Mouse (Mus musculus) spleen, postnatal 4 days (tissue): ENCODE measurements around the gene Laptm4a.

ENCODE experiments used
- DNase-seq, 2 experiments: peaks; one replicate each; pipeline ENCODE4 v3.0.0; 2022; ENCODE audit warnings: low spot score in 2 of 2

The Laptm4a gene

GRCm38 (mm10) chr12:8921394-8922368 is at the start of gene Laptm4a:
Gene Laptm4a, plus strand, starts transcription at chr12:8921664.
- DNase-seq: peak; percentile 96 to 97

DNA sequence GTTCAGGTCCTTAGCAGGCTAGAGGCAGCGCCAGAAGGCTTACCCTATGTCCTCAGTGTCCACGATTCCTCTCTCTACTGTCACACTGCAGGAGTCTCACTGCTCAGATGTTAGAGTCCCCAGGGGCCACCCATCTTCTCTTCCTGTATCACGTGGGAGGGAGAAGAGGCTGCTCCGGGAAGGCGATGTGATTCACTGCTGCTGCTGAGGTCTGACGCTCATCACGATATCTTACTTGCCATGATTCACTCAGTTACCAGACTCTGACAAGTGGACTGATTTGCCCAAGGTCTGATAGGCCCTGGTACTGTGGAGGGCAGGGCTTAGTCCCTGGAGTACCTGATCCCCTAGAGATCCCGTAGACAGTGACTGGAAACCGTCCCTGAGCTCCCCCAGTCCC is 45.9 kb upstream of the Laptm4a start:
- DNase-seq: no peak

GRCm38 (mm10) chr12:8876865-8877264 is 44.6 kb upstream of the Laptm4a start:
- no peak for DNase-seq

GRCm38 (mm10) chr12:8877413-8877812 is 44.1 kb upstream of the Laptm4a start:
- DNase-seq: no peak

GRCm38 (mm10) chr12:8878752-8879151 is 42.7 kb upstream of the Laptm4a start:
- DNase-seq: no peak

DNA sequence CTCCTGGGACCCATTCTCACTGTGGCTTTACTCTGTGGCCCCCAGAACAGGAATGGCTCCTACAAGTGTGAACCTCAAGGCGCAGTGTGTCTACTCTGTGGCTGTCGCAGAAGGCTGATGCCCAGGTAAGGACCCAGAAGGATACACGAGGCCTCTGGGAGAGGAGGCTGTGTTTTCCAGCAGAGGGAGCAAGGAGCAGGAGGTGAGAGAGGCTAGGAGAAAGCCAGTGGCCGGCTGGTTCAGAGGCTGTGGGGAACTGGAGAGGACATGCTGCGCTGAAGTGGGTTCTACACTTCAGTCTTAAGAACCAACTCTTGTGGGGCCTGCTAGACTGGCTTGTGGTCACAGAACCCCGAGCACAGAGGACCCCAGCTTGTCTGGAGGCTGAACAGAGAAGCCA is 42.1 kb upstream of the Laptm4a start:
- no peak for DNase-seq

DNA sequence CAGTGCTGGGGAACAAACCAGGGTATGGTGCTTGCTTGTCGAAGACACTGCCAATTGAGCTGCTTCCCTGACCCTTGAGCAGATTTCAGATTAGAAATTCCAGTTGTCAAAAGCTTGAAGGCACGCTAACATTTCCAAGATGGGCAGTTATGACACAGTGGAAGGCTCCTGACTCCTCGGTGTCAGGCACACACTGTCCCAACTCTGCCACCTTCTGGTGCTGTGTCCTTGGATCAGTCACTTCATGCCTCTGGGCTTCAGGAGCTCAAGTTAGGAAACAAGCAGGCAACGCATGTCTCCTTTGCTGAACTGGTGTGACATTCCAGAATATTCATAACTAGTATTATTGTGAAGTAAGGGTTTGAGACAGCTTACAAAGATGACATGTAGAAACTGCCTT is 39.7 kb upstream of the Laptm4a start:
- no peak for DNase-seq

- DNase-seq: no peak
Measured at GRCm38 (mm10) chr12:8882376-8882775, 39.1 kb upstream of the Laptm4a start.

DNA sequence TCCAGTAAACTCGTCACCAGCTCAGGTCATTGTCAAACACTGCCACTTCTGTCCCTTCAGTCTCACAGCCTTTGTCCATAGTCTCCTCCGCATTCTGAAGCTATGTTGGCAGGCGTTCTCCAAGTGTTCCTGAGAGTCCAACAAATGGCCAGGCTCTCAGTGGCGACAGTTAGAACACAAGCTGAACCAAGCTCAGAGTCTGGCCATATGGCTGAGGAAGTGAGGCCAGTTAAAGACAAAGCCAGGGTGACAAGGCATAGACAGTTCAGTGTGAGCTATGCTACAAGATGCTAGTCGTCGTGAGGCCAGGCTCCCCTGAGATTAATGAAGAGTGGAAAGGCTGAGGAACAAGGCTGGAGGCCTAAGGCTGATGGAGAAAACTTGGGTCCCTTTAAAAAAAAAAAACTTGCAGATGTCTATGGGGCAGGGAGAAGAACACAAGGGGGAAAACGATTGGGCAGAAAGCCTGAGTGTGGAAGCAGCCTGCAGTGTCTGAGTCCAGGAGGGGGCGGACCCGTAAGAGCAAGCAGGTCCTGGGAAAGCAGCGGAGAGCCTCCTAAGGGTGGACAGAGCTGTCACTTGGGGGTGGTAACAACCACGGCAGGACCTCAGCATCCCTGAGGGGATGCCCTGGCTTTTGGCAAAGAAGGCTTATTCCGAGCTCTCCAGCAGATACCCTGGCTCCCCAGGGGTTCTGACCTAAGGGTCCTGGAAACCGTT is 36.9 kb upstream of the Laptm4a start:
- DNase-seq: no peak

DNA sequence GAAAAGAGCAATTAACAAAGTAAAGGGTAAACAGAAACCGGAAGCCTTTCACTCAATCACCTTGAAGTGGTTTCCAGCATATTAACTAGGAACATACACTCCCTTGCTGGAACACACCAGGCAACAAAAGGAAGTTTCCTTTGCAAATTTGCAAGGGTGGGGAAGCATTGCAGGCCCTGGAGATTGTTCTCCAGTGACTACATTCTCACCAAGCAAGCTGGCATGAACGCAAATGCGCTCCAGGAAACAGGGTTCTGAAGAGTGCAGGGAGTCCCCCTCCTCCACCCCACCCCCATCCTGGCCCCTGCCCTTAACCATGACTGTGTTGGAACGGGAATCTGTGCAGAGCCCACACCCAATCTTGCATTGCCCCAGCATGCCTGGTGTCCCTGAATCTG is 36.3 kb upstream of the Laptm4a start:
- no peak for DNase-seq

DNA sequence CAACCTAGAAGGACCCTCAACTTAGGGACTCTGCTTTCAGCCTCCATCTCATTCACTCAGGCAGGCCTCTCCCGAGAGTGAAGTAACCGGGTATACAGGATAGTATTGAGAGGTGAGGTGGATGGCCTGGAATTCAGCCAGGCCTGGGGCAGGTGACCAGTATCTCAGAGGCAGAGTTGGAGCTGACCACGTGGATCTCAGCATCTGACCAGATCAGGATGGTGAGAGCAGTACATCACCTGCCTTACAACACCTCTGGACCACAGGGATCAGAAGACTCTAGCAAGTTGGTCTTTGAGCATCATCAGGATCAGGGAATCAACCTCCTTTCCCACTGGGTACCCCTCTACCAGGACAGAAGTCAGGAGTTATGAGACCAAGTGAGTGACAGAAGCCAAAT is 35.5 kb upstream of the Laptm4a start:
- DNase-seq: no peak

DNA sequence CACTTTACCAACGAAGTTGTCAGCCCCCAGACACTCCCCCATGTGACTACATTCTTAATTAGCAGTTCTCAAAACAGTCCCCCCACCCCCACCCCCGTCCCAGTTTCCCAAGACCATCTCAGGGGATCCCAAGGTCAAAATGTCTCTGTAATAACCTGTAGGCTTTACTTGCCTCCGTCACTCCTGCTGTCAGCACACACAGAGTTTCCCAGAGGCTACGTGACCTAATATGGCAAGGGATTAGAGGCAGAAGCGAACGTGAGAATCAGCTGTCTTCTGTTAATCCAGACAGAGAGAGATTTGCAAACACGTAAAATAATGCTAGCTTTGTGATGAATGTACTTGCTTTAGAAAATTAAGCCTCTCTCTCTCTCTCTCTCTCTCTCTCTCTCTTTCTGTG is 33.0 kb upstream of the Laptm4a start:
- no peak for DNase-seq

DNA sequence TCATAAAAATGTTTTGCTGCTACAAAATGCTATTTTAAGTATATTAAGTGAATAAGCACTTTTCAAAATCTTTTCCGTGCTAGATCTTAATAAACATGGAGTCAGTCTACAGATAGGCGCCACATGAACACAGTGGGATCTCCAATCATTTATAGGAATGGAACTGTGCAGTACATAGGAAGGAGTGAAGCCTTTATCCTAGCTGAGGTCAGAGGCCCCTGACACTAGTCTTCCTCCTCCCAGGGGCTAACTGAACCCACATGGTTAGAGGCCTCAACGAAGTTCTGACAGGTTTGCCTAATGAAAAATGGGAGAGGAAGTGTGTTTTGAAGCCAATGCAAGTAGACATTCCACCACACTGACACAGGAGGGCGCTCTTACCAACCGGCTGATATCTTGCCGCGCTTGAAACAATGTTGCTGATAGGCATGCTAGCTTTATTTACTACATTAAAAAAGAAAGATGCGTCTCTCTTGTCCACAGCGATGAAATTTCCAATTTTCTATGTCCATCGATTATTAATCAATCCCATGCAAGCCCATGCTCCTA is 32.3 kb upstream of the Laptm4a start:
- peak; percentile 59 to 84 for DNase-seq

DNA sequence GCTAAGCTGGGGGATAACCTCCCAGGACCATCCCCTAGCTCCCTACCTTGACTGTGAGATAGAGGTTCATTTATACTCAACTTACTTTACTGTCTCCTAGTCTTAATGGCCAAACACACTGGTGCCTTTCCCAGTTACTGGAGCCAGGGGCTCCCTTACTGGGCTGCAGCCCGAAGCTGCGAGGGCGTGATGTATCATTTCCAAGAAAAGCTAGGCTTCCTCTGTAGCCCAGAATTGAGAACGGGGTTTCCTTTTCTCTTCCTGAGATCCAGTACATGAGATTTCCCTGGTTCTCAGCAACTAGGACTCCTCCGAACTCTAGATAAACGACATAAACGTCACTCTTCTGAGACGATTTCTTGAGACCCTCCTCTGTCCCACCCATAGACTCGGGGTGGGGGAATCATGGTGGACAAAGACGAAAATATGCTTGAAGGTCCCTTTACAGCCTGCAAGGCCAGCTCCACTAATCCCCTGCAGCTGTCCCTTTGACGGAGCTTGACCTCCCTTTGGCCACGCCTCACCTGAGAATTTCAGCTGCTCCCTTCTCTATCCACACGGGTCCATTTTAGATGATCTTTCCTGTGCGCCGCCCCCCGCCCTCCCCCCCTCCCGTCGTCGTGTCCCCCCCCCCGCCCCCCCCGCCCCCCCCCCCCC is 28.5 kb upstream of the Laptm4a start:
- no peak for DNase-seq

DNA sequence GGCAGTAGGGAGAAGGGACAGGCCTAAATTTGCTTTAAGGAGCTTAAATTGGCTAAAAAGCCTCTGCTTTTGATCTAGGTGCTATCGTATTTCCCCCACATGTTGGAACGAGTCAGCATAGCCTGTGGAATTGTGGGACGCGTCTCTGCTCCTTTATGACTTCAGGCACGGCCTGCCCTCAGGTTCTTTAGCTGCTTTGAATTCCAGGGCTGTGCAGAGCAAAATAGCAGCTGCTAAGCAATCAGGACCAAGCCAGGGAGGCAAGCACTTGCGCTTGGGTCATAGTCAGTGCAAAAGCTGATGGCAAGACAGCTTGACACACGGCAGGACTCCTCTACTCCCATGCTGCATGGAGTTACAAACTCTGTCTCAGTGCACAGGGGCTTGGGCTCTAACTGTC is 24.3 kb upstream of the Laptm4a start:
- no peak for DNase-seq

DNA sequence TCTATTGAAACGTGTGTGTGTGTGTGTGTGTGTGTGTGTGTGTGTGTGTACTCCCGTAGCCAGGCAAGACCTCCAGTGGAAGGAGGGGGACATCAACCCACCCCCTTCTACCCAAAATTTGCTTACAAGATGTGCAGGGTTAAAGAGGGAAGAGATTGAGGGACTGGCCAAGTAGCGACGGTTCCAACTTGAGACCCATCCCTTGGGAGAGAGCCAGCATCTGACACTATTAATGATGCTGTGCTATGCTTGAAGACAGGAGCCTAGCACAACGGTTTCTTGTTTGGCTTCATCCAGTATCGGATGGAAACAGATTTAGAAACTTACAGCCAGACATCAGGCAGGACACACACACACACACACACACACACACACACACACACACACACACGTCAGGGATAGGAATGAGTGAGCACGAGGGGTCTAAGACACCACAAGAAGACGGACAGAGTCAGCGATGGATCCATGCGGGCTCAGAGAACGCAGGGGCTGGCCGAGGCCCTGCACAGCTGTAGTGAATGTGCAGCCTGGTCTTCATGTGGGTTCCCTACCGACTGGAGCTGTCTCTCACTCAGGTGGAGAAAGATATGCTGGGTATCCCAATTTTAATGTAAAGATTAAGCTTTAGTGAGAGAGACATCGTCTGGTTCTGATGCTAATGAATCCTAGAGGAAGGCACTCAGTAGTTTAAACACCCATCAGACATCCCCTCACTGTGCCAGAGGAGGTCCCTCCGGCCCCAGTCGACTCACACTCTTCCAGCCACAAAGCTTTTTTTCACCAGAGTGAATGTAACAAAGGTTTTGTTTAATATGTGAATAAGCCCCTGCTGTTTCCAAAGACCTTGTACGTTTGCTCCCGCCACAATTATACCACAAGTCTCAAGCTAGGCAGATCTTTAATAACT is 22.3 kb upstream of the Laptm4a start:
- DNase-seq: no peak

- DNase-seq: no peak
Measured at GRCm38 (mm10) chr12:8900107-8900698, 21.3 kb upstream of the Laptm4a start.

DNA sequence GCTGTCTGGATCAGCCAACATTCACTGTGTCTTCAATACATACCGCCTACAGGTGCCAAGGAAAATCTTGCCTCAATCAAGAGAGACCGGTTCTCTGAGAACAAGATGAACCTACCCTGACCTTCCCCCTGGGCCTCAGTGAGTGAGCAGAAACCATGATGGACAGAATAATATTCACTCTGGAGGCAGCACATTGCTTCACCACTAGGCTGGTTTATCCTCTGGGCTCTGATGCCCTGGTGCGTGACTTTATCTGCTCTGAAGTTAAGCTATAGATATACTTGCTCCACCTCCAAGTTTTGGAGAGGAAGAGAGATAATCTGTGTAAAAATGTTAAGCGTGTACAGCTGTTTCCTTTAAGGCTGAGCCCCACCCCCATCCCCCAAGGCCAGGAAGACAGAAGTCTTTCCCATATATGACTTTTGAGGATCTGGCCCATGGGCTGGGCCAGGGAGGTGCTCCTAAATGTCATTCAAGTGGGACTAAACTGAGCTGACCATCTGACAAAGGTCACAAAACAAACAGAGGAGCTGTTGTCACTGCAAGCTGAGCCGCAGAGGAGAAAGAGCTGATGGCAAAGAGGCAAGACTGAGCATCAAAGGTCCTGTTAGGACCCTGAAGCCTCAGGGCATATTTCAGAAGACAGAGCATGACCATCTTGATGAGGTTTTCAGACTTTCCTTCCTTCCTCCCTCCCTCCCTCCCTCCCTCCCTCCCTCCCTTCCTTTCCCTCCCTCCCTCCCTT is 20.4 kb upstream of the Laptm4a start:
- no peak for DNase-seq

DNA sequence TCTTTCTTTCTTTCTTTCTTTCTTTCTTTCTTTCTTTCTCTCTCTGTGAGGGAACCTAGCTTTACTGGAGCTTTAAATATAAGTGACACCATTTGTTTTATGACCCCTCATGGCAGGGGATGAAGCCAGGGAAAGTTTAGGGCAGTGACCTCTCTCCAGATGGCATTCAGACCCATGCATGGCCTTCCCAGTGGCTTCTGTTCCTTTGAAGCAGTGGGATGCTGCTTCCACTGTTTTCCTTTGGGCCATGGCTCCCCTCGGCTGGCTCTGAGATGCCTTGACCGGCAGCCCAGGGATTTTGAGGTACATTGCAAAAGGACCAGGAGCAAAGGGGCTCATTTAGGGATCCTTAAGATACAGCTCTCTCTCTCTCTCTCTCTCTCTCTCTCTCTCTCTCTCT is 19.5 kb upstream of the Laptm4a start:
- DNase-seq: no peak

GRCm38 (mm10) chr12:8902479-8902878 is 19.0 kb upstream of the Laptm4a start:
- no peak for DNase-seq
